Mouse (Mus musculus): ENCODE data around the gene Syn2.

DNA sequence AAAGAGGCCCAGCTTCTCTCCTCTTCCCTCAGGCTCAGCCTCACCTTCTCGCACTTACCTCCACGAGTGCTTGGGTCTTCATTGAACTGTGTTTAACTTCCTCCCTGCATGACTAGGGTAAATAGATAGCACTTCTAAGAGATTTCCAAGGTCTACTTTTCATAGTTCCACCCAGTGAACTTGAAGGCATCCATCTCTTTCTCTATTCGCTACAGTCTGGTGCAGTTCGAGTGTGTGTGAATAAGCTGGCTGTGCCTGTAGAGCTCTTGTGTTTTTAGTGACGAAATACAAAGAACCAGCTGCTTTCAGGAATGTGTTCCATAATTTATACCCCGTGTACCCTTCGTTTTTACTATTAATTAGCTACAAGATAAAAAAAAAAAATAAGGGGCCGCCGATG, 140.0 kb downstream of the Syn2 start:
- TF ChIP-seq POLR2A (IDR thresholded peaks at IDR 0.05; ENCODE audit: borderline replicate concordance, control insufficient read depth, low read depth, low read length) (no peak), CTCF (IDR thresholded peaks at IDR 0.05; ENCODE audit: control insufficient read depth, insufficient read depth, low read length) (no peak)

Measured in bone marrow, adult 2 months (tissue).